Mouse (Mus musculus) heart, embryonic 10.5 days (tissue): ENCODE results near the gene Pdzd3. TPM values are rescaled to one million over a fixed set of nuclear protein-coding genes. Genes with fewer than 3 reads are reported as not detected.

Source experiments
- DNase-seq: peaks from one replicate; pipeline ENCODE4 v3.0.0-alpha.2; 2017; ENCODE audit warnings: low spot score
- H3K27ac ChIP-seq: fragments of 300-500 bp; sonication (generic); 2 replicates; pipeline ENCODE4 v1.5.1; 2016; ENCODE audit warnings: mild to moderate bottlenecking
- H3K27me3 ChIP-seq: fragments of 300-500 bp; sonication (generic); 2 replicates; pipeline ENCODE4 v1.6.1; 2016; ENCODE audit warnings: mild to moderate bottlenecking; ENCODE audit not compliant: poor library complexity, insufficient read depth, severe bottlenecking
- H3K36me3 ChIP-seq: fragments of 300-500 bp; sonication (generic); 2 replicates; pipeline ENCODE4 v1.6.1; 2016; ENCODE audit warnings: mild to moderate bottlenecking, moderate library complexity
- H3K4me1 ChIP-seq: fragments of 300-500 bp; sonication (generic); 2 replicates; pipeline ENCODE4 v1.6.1; 2016; ENCODE audit warnings: mild to moderate bottlenecking
- H3K4me3 ChIP-seq: fragments of 300-500 bp; sonication (generic); 2 replicates; pipeline ENCODE4 v1.5.1; 2016; ENCODE audit warnings: mild to moderate bottlenecking, moderate library complexity
- H3K9me3 ChIP-seq: fragments of 300-500 bp; sonication (generic); 2 replicates; pipeline ENCODE4 v1.6.1; 2016; ENCODE audit warnings: mild to moderate bottlenecking, moderate library complexity
- WGBS: fragments of 180-500 bp; shearing (Covaris S2); methylation state at CpG from one replicate; pipeline ENCODE4 v1.1.7; 2016; 5-methylcytosine and 5-hydroxymethylcytosine counted together
- polyA plus RNA-seq: library from polyadenylated mRNA; unstranded; fragments of >200 nt; fragmentation: Nextera tagmentation; extraction: Ambion mirVana; gene quantifications from 2 replicates; pipeline ENCODE4 v1.2.1, GENCODE M21; 2016

The Pdzd3 gene
- polyA plus RNA-seq, 1 experiment from 2014 or later = not detected

DNA sequence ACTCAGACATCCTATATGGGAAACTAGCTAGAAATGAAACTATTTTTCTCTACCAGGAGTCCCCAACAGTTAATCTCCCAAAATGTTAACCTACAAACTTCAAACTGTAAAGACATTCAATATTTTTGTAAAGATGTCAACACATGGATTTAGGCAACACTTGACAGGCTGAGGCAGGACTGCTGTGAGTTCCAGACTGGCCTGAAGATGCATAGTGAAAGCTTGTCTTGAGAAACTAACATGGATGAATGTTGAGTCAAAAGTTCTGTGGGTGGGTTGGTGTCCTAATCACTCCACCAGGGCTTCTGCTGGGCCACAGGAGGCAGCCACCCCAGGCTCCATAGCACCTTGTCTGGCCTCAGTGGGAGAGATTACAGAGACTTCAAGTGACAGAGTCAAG, 19.7 kb downstream of the Pdzd3 start:
- H3K9me3 ChIP-seq = no peaks in the 10 kb centered on the region
- peaks cover 40% of the 10 kb centered on the region for H3K4me1 ChIP-seq
- H3K4me3 ChIP-seq = no peak overlapping the region; the same call in 1 of the 2 replicates
- H3K27me3 ChIP-seq = no peaks in the 10 kb centered on the region
- H3K36me3 ChIP-seq = 0 out of 2 replicates have a peak, but pooled peaks cover 9% of the 10 kb centered on the region
- no peak for DNase-seq
- no peak overlapping the region for H3K27ac ChIP-seq

DNA sequence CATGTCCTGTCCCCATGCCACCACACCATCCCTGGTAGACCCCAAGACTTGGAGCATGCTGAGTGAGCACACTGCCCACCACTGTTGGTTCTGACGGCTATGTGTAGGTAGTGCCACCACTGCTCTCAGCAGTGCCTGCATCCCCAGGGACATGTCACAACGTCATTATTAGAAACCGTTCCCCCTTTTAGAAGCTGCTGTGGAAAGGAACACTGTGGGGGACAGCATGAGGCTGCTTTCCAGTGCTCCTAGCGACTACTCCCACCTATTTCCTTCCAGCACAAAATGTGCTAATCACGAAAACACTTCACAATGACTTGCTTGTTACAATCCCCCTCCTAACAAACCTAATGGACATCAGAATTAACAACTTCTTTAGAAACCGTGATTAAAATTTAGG, 25.3 kb downstream of the Pdzd3 start:
- DNase-seq = no peak
- WGBS = 65% methylated on average over 6 of the region's 6 CpGs

DNA sequence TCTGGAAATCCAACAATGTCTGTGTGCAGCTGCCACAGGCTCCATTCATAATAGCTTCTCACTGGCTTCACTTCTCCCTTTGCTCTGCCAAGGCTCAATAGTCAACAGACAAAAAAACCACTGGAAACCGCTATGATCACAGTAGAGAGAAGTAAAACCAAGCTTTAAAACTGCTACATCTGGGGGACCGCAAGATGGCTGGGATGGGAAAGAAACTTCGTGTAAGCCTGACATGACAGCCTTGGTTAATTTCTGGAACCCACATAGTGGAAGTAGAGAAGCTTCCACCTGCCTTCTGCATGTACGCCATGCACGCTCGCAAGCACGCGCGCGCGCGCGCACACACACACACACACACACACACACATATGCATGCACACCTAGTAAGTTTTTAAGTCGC, 37.7 kb downstream of the Pdzd3 start:
- 97% methylated on average over 14 of the region's 14 CpGs for WGBS
- DNase-seq = no peak
- H3K36me3 ChIP-seq = peaks cover 24% of the 10 kb centered on the region

More for the DNA sequence above, 25.3 kb downstream of the Pdzd3 start:
- Histone ChIP-seq H3K4me1 (peaks cover 27% of the 10 kb centered on the region), H3K27me3 (no peaks in the 10 kb centered on the region), H3K36me3 (0 out of 2 replicates have a peak, but pooled peaks cover 9% of the 10 kb centered on the region), H3K4me3 (no peak overlapping the region), H3K9me3 (no peaks in the 10 kb centered on the region), H3K27ac (no peak overlapping the region)

DNA sequence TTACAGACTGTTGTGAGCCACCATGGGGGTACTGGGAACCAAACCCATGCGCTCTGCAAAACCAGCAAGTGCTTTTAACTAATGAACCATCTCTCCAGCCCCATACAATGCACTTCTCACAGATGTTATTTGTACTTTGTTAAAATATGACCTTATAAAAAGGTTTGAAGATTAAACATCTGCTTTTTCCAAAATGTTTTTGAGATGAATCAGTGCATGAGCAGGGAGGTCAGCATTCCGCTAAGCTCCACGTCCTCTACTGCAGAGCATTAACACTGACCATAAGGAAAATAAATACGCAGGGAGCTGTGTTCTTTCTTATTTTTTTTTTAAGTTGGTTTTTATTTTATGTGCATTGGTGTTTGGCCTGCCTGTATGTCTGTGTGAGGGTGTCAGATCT, 38.9 kb downstream of the Pdzd3 start:
- 94% methylated on average over 4 of the region's 4 CpGs for WGBS

More for the DNA sequence above, 37.7 kb downstream of the Pdzd3 start:
- no peaks in the 10 kb centered on the region for H3K9me3 ChIP-seq
- H3K4me1 ChIP-seq = no peaks in the 10 kb centered on the region
- no peak overlapping the region for H3K27ac ChIP-seq
- H3K27me3 ChIP-seq = no peaks in the 10 kb centered on the region
- H3K4me3 ChIP-seq = no peak overlapping the region

DNA sequence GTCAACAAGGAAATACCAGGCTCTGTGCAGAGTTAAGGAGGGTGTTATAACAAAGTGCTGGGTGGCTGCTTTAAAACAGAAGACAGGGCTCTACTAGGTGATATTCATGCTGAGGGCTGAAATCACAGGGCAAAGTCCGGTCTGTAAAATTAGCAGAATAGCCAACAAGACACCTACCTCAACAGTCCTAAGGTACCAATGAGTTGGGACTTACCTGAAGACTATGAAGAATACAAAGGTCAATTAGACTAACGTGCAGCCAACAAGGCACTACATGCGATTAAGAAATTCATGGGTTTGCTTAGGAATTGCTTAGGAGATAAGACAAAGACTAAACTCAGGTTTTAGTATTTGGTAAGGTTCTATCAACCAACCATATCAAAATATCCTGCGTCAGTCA, 41.9 kb downstream of the Pdzd3 start:
- WGBS = 92% methylated on average over 4 of the region's 4 CpGs
- Histone ChIP-seq H3K27ac (no peak overlapping the region), H3K9me3 (no peaks in the 10 kb centered on the region), H3K36me3 (peaks cover 24% of the 10 kb centered on the region), H3K4me3 (no peak overlapping the region), H3K4me1 (no peaks in the 10 kb centered on the region), H3K27me3 (no peaks in the 10 kb centered on the region)
- no peak for DNase-seq

More for the DNA sequence above, 38.9 kb downstream of the Pdzd3 start:
- Histone ChIP-seq H3K27ac (no peak overlapping the region), H3K4me3 (no peak overlapping the region), H3K36me3 (peaks cover 24% of the 10 kb centered on the region), H3K9me3 (no peaks in the 10 kb centered on the region), H3K4me1 (no peaks in the 10 kb centered on the region), H3K27me3 (no peaks in the 10 kb centered on the region)
- DNase-seq = no peak

DNA sequence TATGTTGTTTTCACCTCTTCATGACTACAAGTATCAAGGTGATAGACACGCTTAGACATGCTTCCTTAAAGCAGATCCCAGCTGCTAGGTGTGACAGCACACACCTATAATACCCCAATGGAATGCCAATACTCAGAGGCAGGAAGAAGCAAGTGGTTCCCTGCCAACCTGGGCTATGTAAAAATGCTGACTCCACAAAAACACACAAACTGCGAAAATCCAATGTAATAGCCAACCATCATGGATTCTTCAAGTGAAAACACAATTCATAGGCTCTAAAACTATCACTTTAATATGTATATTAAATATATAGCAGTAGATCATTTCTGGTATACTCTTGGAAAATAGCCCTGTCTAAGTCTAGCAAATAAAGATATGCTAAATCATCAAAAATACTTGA, 43.4 kb downstream of the Pdzd3 start:
- Histone ChIP-seq H3K27ac (no peak overlapping the region), H3K4me1 (no peaks in the 10 kb centered on the region), H3K27me3 (no peaks in the 10 kb centered on the region), H3K4me3 (no peak overlapping the region), H3K36me3 (peaks cover 22% of the 10 kb centered on the region), H3K9me3 (no peaks in the 10 kb centered on the region)
- 85% methylated on average over 2 of the region's 2 CpGs for WGBS
- DNase-seq = no peak

DNA sequence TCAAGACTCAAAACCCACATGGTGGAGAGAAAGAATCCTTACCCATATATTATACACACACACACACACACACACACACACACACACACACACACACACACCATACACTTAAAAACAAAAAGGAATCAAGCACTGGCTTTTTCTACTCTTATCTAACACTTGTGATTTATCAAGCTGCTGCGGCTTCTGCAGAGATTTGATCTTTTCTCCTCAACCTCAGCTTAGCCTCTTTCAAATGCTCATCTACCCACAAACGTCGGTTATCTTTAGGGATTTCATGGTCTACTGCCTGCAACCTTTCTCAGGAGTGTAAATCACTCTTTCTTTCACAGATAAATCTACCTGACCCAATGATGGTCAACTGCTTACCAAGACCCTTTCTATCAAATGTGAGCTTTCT, 50.8 kb downstream of the Pdzd3 start:
- H3K36me3 ChIP-seq = peaks cover 49% of the 10 kb centered on the region
- H3K27ac ChIP-seq = no peak overlapping the region
- no peaks in the 10 kb centered on the region for H3K4me1 ChIP-seq
- 64% methylated on average over 3 of the region's 3 CpGs for WGBS
- no peak overlapping the region for H3K4me3 ChIP-seq
- H3K9me3 ChIP-seq = no peaks in the 10 kb centered on the region
- DNase-seq = no peak
- H3K27me3 ChIP-seq = no peaks in the 10 kb centered on the region

DNA sequence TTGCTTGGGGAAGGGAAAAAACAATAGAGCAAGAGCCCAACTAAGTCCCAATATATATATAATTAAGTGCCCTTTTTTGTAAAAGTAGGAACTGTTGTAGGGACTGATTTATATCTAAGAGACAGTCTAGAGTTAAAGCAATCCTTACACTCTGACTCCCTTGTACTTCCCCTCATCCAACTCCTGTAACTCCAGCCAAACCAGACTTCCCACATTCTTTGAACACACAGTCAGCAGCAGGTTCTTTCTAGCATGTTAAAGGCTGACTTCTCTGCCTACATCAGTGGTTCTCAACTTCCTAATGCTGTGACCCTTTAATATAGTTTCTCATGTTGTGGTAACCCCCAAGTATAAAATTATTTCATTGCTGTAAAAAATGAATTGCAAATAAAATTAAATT, 51.7 kb downstream of the Pdzd3 start:
- no peaks in the 10 kb centered on the region for H3K9me3 ChIP-seq
- no peak overlapping the region for H3K4me3 ChIP-seq
- no peak overlapping the region for H3K27ac ChIP-seq
- H3K36me3 ChIP-seq = peaks cover 54% of the 10 kb centered on the region
- no peak for DNase-seq
- no peaks in the 10 kb centered on the region for H3K4me1 ChIP-seq
- H3K27me3 ChIP-seq = no peaks in the 10 kb centered on the region

DNA sequence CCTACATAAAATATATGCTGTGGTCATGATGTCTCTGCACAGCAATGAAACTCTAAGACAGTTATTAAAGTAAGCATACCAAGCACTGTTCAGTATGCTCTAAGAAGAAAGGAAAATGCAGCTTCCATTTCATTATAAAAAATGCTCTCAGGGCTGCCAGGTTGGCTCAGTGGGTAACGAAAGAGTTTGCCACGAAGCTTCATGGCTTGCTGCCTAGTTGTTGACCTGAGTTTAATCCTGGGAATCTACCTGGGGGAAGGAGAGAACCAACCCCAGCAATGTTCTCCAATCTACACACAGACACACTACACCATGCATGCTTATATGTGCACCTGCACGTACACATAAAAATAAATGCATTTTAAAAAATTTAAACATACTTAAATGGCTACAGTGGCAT, 52.1 kb downstream of the Pdzd3 start:
- WGBS = 90% methylated on average over 3 of the region's 3 CpGs

More for the DNA sequence above, 52.1 kb downstream of the Pdzd3 start:
- Histone ChIP-seq H3K36me3 (peaks cover 54% of the 10 kb centered on the region), H3K4me1 (peaks cover 3% of the 10 kb centered on the region), H3K27ac (no peak overlapping the region), H3K9me3 (no peaks in the 10 kb centered on the region), H3K27me3 (no peaks in the 10 kb centered on the region), H3K4me3 (no peak overlapping the region)
- no peak for DNase-seq

Other genes starting within 250 kb of the Pdzd3 start
- gene Thy1, start 208.1 kb downstream of the Pdzd3 start, polyA plus RNA-seq = 0.15 and 1.1 TPM in 2 replicates
- 36.1 and 59.0 TPM in 2 replicates for gene Usp2, start 184.4 kb downstream of the Pdzd3 start, polyA plus RNA-seq
- gene Mfrp, start 149.7 kb downstream of the Pdzd3 start, polyA plus RNA-seq = 0.21 TPM in 1 of 2 replicates, not detected in the other
- gene C1qtnf5, start 144.2 kb downstream of the Pdzd3 start, polyA plus RNA-seq = 0.50 TPM in 1 of 2 replicates, not detected in the other
- 0.07 and 0.18 TPM in 2 replicates for gene Gm49380, start 138.0 kb downstream of the Pdzd3 start, polyA plus RNA-seq
- gene Rnf26, start 138.0 kb downstream of the Pdzd3 start, polyA plus RNA-seq = 53.6 and 55.8 TPM in 2 replicates
- 34.6 and 67.0 TPM in 2 replicates for gene Mcam, start 117.0 kb downstream of the Pdzd3 start, polyA plus RNA-seq
- 16.2 and 16.3 TPM in 2 replicates for gene Cbl, start 17.4 kb downstream of the Pdzd3 start, polyA plus RNA-seq
- gene Ccdc153, start 10.8 kb downstream of the Pdzd3 start, polyA plus RNA-seq = not detected in 2 replicates
- gene Nlrx1, start 17.1 kb upstream of the Pdzd3 start, polyA plus RNA-seq = 3.1 and 4.7 TPM in 2 replicates
- gene Abcg4, start 37.1 kb upstream of the Pdzd3 start, polyA plus RNA-seq = 3.4 and 3.9 TPM in 2 replicates
- gene Hinfp, start 54.2 kb upstream of the Pdzd3 start, polyA plus RNA-seq = 23.5 and 25.0 TPM in 2 replicates
- gene C2cd2l, start 68.8 kb upstream of the Pdzd3 start, polyA plus RNA-seq = 6.9 and 9.5 TPM in 2 replicates
- gene Dpagt1, start 74.5 kb upstream of the Pdzd3 start, polyA plus RNA-seq = 35.2 and 36.6 TPM in 2 replicates
- gene H2afx, start 83.2 kb upstream of the Pdzd3 start, polyA plus RNA-seq = 258 and 270 TPM in 2 replicates
- 276 and 285 TPM in 2 replicates for gene Hmbs, start 92.8 kb upstream of the Pdzd3 start, polyA plus RNA-seq
- 22.8 and 26.3 TPM in 2 replicates for gene Vps11, start 110.2 kb upstream of the Pdzd3 start, polyA plus RNA-seq
- 23.4 and 25.0 TPM in 2 replicates for gene Hyou1, start 128.0 kb upstream of the Pdzd3 start, polyA plus RNA-seq
- 25.3 and 33.4 TPM in 2 replicates for gene Slc37a4, start 145.4 kb upstream of the Pdzd3 start, polyA plus RNA-seq
- gene Rps25, start 155.7 kb upstream of the Pdzd3 start, polyA plus RNA-seq = 1,461 and 1,463 TPM in 2 replicates
- 104 and 117 TPM in 2 replicates for gene Trappc4, start 156.1 kb upstream of the Pdzd3 start, polyA plus RNA-seq
- 21.9 and 28.0 TPM in 2 replicates for gene Ccdc84, start 167.1 kb upstream of the Pdzd3 start, polyA plus RNA-seq
- gene Foxr1, start 189.7 kb upstream of the Pdzd3 start, polyA plus RNA-seq = not detected in 2 replicates
- gene Upk2, start 203.5 kb upstream of the Pdzd3 start, polyA plus RNA-seq = 0.26 TPM in 1 of 2 replicates, not detected in the other
- gene Bcl9l, start 231.4 kb upstream of the Pdzd3 start, polyA plus RNA-seq = 7.6 and 9.6 TPM in 2 replicates